Mouse (Mus musculus): ENCODE data around the gene Sidt2. TPM values are rescaled to one million over a fixed set of nuclear protein-coding genes. Genes with fewer than 3 reads are reported as not detected.
A peak's percentile ranks its signal among the peaks of the same experiment; 100 is the strongest.

Sidt2 gene
- polyA plus RNA-seq, 1 experiment from 2014 or later: 48.3 TPM

DNA sequence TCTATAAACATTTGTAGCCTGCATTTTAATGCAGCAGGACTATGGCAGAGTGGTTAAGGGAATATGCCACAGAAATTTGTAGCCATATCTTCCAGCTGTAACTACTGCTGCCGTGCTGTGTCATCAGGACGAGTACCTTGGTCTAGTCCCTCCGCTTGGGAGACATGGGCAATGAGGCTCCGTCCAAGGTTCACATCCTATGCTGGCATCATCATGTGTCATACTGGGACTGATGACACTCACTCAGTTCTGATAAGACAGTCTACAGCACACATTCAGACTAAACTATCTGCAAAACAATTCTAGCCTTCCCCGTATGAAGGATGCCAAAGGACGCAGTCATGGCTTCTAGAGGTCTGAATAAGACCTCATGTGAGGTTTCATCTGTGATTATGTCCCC is 8.5 kb upstream of the Sidt2 start:
- Histone ChIP-seq H3K4me2 (no peak overlapping the region), H3K36me3 (peaks cover 49% of the 10 kb centered on the region), H3K9me3 (no peaks in the 10 kb centered on the region), H3K4me1 (replicated peaks) (peaks cover 5% of the 10 kb centered on the region; the same call in 1 of the 2 replicates), H3K4me3 (no peak overlapping the region), H3K27me3 (no peaks in the 10 kb centered on the region), H3K27ac (replicated peaks) (no peak overlapping the region), H3K9ac (no peak overlapping the region)
- 91% methylated on average over 6 of the region's 6 CpGs for WGBS
- no peak for ATAC-seq (ENCODE audit: low FRiP score, low read depth)

DNA sequence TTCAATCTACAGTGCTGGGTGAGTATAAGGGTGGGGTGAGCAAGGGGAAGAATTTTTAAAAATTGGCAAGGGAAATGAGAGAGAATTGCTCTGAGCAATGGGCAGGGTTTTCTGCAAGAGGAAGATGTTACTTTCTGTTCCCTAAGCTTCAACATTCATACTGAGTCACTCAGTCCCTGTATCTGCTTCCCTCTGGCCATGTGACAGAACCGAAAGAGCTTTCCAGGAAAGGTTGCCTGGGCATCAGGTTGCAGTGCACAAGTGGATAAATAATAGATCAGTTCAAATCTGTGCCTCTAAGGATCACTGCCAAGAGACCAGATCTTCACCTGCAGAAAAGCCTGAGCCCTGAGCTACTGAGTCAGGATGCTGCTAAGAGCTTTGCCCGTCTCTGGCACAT is 6.8 kb upstream of the Sidt2 start:
- Histone ChIP-seq H3K4me2 (no peak overlapping the region), H3K27me3 (no peaks in the 10 kb centered on the region), H3K4me1 (replicated peaks) (peaks cover 11% of the 10 kb centered on the region; the same call in 1 of the 2 replicates), H3K27ac (replicated peaks) (no peak overlapping the region), H3K9me3 (no peaks in the 10 kb centered on the region), H3K4me3 (no peak overlapping the region), H3K9ac (no peak overlapping the region), H3K36me3 (peaks cover 35% of the 10 kb centered on the region)
- no peak for ATAC-seq (ENCODE audit: low FRiP score, low read depth)
- 87% methylated on average over 2 of the region's 2 CpGs for WGBS

DNA sequence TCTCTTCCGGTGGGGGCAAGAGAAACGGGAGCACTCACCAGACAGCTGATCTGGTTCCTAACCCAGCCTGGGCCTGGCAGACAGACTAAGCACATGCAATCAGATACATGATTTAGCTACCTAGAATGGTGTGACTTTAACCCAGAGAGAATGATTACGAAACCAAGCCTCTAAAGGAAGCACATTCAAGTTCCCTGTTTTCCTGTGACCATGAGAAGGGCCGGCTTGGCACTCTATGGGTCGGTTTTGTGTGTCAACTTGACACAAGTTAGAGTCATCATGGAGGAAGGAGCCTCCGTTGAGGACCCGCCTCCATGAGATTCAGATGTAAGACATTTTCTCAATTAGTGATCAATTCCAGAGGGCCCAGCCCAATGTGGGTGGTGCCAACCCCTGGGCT is 4.6 kb upstream of the Sidt2 start:
- H3K4me3 ChIP-seq: no peak overlapping the region
- no peaks in the 10 kb centered on the region for H3K27me3 ChIP-seq
- no peak overlapping the region for H3K9ac ChIP-seq
- H3K36me3 ChIP-seq: peaks cover 20% of the 10 kb centered on the region
- H3K9me3 ChIP-seq: no peaks in the 10 kb centered on the region
- peaks cover 19% of the 10 kb centered on the region for H3K4me1 ChIP-seq (replicated peaks)
- WGBS: 90% methylated on average over 7 of the region's 7 CpGs
- no peak overlapping the region for H3K4me2 ChIP-seq
- H3K27ac ChIP-seq (replicated peaks): no peak overlapping the region
- ATAC-seq (ENCODE audit: low FRiP score, low read depth): no peak

GRCm38 (mm10) chr9:45958851-45959250 is 3.8 kb upstream of the Sidt2 start:
- peak overlapping the region; percentile 64 for H3K27ac ChIP-seq (replicated peaks)
- H3K9ac ChIP-seq: no peak overlapping the region
- H3K4me2 ChIP-seq: no peak overlapping the region
- 38% methylated on average over 4 of the region's 4 CpGs for WGBS
- H3K27me3 ChIP-seq: no peaks in the 10 kb centered on the region
- no peaks in the 10 kb centered on the region for H3K9me3 ChIP-seq
- peaks cover 26% of the 10 kb centered on the region for H3K4me1 ChIP-seq (replicated peaks)
- no peak overlapping the region for H3K4me3 ChIP-seq
- ATAC-seq (ENCODE audit: low FRiP score, low read depth): no peak
- peaks cover 13% of the 10 kb centered on the region for H3K36me3 ChIP-seq

- Histone ChIP-seq H3K4me2 (no peak overlapping the region), H3K4me3 (no peak overlapping the region), H3K9ac (no peak overlapping the region), H3K4me1 (replicated peaks) (peaks cover 33% of the 10 kb centered on the region), H3K27ac (replicated peaks) (peak overlapping the region; percentile 64; the same call in 1 of the 2 replicates), H3K9me3 (no peaks in the 10 kb centered on the region), H3K36me3 (peaks cover 6% of the 10 kb centered on the region), H3K27me3 (no peaks in the 10 kb centered on the region)
- ATAC-seq (ENCODE audit: low FRiP score, low read depth): no peak
- 63% methylated on average over 7 of the region's 7 CpGs for WGBS
Measured at GRCm38 (mm10) chr9:45958023-45958670, 3.1 kb upstream of the Sidt2 start.

DNA sequence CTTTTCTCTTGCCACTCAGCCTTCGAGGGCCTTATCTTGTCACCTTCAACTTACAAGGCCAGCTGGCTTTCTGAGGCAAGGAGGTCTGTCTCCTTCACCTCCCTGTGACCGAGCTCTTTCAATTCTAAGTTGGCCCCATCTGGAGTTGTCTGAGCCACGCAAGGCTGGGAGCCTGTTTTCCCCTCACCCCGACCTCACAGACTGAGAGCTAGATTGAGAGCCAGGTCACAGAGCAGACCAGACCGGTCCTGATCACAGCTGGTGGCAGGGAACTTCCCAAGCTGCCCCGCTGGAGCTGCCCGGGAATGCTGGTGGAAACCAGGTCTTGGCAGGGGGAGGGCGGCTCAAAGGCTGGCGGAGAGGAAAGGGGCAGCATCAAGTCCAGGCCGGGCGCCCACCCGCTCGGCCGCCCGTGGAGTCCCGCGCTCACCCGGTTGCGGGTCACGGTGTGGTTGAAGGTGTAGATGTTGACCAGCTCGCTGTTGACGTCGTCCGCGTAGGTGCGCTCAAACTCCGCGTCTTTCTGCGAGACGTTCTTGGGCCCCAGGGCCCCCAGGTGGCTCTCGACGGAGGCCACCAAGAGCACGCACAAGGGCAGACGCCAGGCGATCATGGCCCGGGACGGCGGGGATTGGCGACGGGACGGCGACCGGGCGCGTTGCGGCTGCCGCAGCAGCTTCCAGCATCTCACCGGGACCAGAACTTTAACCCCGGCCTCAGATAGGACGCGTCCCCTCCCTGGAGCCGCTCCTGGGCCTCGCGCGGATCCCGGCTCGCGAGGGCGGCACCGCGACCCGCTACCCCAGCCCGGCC is 558 bp downstream of the Sidt2 start:
- Histone ChIP-seq H3K27me3 (no peaks in the 10 kb centered on the region), H3K9me3 (no peaks in the 10 kb centered on the region), H3K4me2 (peak overlapping the region; percentile 71), H3K9ac (peak overlapping the region; percentile 79), H3K4me1 (replicated peaks) (peaks cover 36% of the 10 kb centered on the region), H3K4me3 (peak overlapping the region; percentile 75), H3K27ac (replicated peaks) (peak overlapping the region; percentile 81), H3K36me3 (peaks cover 18% of the 10 kb centered on the region)
- peak; percentile 76 for ATAC-seq (ENCODE audit: low FRiP score, low read depth)
- WGBS: 1% methylated on average over 52 of the region's 63 CpGs

DNA sequence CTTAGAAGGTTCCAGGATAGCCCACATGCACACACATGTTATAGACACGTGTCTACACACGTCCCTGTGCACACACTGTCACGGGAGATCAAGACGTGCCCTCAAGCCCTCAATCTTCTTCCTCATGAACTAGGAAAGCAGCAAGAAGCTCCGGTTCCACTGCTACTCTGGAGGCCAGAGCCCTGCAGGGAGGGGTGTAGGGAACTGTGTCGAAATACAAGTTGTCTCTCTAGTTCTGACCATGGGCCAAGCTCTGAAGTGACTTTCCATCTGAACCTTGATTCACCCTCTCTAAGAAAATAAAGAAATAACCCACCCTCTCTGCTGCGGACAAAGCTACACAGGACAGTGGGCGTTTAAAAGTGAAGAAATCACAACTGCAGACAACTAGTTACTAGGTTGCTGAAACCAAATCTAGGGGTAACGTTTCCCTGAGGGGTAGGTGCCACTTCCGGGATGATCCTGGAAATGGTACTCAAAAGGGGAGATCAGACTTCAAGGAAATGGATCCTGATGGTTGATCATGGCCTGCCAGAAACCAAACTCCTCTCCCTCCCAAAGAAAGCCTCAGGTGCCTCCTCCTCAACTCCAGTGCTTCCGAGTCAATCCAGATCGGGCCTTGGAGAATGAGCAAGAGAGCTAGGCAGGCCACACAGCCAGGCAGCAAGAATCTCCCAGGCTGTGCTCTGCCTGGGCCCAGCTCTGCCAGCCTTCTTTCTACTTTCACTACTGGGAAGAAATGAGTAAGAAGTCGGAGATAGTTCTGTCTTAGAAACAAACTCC is 1.4 kb downstream of the Sidt2 start:
- Histone ChIP-seq H3K9ac (peak overlapping the region; percentile 79), H3K27ac (replicated peaks) (peak overlapping the region; percentile 81; the same call in 1 of the 2 replicates), H3K27me3 (no peaks in the 10 kb centered on the region), H3K4me3 (peak overlapping the region; percentile 75), H3K36me3 (peaks cover 24% of the 10 kb centered on the region), H3K4me1 (replicated peaks) (peaks cover 32% of the 10 kb centered on the region), H3K4me2 (peak overlapping the region; percentile 71), H3K9me3 (no peaks in the 10 kb centered on the region)
- WGBS: 65% methylated on average over 13 of the region's 13 CpGs
- ATAC-seq (ENCODE audit: low FRiP score, low read depth): no peak

DNA sequence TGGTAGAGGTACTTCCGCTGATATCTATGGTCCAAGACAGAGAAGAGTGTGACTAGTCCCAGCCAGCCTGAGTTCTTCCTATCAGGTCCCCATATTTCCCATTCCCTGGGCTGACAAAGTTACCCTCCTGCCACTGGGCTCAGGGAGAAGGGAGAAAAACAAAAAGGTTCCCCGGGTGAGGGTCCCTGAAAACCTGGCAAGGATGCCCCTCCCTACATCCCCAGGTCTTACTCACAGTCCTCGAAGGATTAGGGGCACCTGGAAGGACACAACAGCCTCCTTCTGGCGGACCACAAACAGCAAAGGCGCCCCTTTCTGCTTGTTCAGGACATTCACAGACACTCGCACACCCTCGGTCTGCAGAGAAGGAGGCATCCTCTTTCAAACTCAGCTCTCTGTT is 2.2 kb downstream of the Sidt2 start:
- Histone ChIP-seq H3K36me3 (peaks cover 32% of the 10 kb centered on the region), H3K27me3 (no peaks in the 10 kb centered on the region), H3K4me3 (no peak overlapping the region), H3K4me2 (peak overlapping the region; percentile 71; the same call in 1 of the 2 replicates), H3K9ac (no peak overlapping the region), H3K9me3 (no peaks in the 10 kb centered on the region), H3K4me1 (replicated peaks) (peaks cover 25% of the 10 kb centered on the region), H3K27ac (replicated peaks) (no peak overlapping the region)
- ATAC-seq (ENCODE audit: low FRiP score, low read depth): no peak
- WGBS: 90% methylated on average over 7 of the region's 7 CpGs

GRCm38 (mm10) chr9:45952057-45952456 is 3.0 kb downstream of the Sidt2 start:
- 93% methylated on average over 4 of the region's 4 CpGs for WGBS

DNA sequence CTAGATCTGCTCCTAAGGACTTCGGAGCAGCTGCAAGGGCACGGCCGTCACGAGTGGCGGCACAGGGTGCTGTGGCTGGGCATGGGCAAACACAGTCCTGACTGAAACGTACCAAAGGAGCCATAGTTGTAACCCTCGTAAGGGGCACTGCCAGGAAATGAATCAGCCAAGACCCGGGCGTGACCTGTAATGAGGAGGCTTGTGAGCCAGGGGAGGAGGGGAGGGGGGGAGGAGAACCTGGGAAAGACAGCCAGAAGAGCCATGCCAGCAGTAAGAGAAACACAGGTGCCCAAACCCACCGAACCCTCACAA is 8.2 kb downstream of the Sidt2 start:
- Histone ChIP-seq H3K9me3 (no peaks in the 10 kb centered on the region), H3K9ac (no peak overlapping the region), H3K4me1 (replicated peaks) (no peaks in the 10 kb centered on the region), H3K4me2 (no peak overlapping the region), H3K27me3 (no peaks in the 10 kb centered on the region), H3K36me3 (peaks cover 78% of the 10 kb centered on the region), H3K27ac (replicated peaks) (no peak overlapping the region), H3K4me3 (no peak overlapping the region)
- no peak for ATAC-seq (ENCODE audit: low FRiP score, low read depth)
- 89% methylated on average over 10 of the region's 10 CpGs for WGBS

More at GRCm38 (mm10) chr9:45952057-45952456, 3.0 kb downstream of the Sidt2 start:
- Histone ChIP-seq H3K9me3 (no peaks in the 10 kb centered on the region), H3K4me1 (replicated peaks) (peaks cover 25% of the 10 kb centered on the region), H3K27ac (replicated peaks) (no peak overlapping the region), H3K36me3 (peaks cover 39% of the 10 kb centered on the region), H3K4me3 (no peak overlapping the region), H3K4me2 (no peak overlapping the region), H3K27me3 (no peaks in the 10 kb centered on the region), H3K9ac (no peak overlapping the region)
- ATAC-seq (ENCODE audit: low FRiP score, low read depth): no peak

GRCm38 (mm10) chr9:45946182-45946871 is 8.7 kb downstream of the Sidt2 start:
- no peaks in the 10 kb centered on the region for H3K4me1 ChIP-seq (replicated peaks)
- H3K4me3 ChIP-seq: no peak overlapping the region
- WGBS: 90% methylated on average over 16 of the region's 16 CpGs
- H3K27me3 ChIP-seq: no peaks in the 10 kb centered on the region
- H3K9me3 ChIP-seq: no peaks in the 10 kb centered on the region
- no peak for ATAC-seq (ENCODE audit: low FRiP score, low read depth)
- no peak overlapping the region for H3K4me2 ChIP-seq
- H3K36me3 ChIP-seq: peaks cover 79% of the 10 kb centered on the region
- no peak overlapping the region for H3K9ac ChIP-seq
- no peak overlapping the region for H3K27ac ChIP-seq (replicated peaks)
